Mouse (Mus musculus) midbrain, embryonic 10.5 days (tissue): Measurements from ENCODE around the gene Foxn3. TPM values are rescaled to one million over a fixed set of nuclear protein-coding genes. Genes with fewer than 3 reads are reported as not detected.
A peak's percentile ranks its signal among the peaks of the same experiment; 100 is the strongest.

Experiments used
- DNase-seq: peaks from one replicate; pipeline ENCODE4 v3.0.0-alpha.2; 2017; ENCODE audit warnings: low spot score
- H3K27ac ChIP-seq: fragments of 300-500 bp; sonication (generic); replicated peaks from 2 replicates; pipeline ENCODE4 v1.5.1; 2016; ENCODE audit warnings: mild to moderate bottlenecking
- H3K27me3 ChIP-seq: fragments of 300-500 bp; sonication (generic); 2 replicates; pipeline ENCODE4 v1.6.1; 2016; ENCODE audit warnings: low read depth, mild to moderate bottlenecking; ENCODE audit not compliant: poor library complexity, severe bottlenecking
- H3K36me3 ChIP-seq: fragments of 300-500 bp; sonication (generic); 2 replicates; pipeline ENCODE4 v1.6.1; 2016; ENCODE audit warnings: mild to moderate bottlenecking, moderate library complexity
- H3K4me1 ChIP-seq: fragments of 300-500 bp; sonication (generic); 2 replicates; pipeline ENCODE4 v1.6.1; 2016
- H3K4me3 ChIP-seq: fragments of 300-500 bp; sonication (generic); 2 replicates; pipeline ENCODE4 v1.5.1; 2016; ENCODE audit warnings: mild to moderate bottlenecking, moderate library complexity
- H3K9me3 ChIP-seq: fragments of 300-500 bp; sonication (generic); replicated peaks from 2 replicates; pipeline ENCODE4 v1.6.1; 2016; ENCODE audit warnings: mild to moderate bottlenecking
- WGBS: fragments of 180-500 bp; shearing (Covaris S2); methylation state at CpG from one replicate; pipeline ENCODE4 v1.1.7; 2016; 5-methylcytosine and 5-hydroxymethylcytosine counted together
- polyA plus RNA-seq: library from polyadenylated mRNA; unstranded; fragments of >200 nt; fragmentation: Nextera tagmentation; extraction: Ambion mirVana; gene quantifications from 2 replicates; pipeline ENCODE4 v1.2.1, GENCODE M21; 2016

The Foxn3 gene
- polyA plus RNA-seq, 1 experiment from 2014 or later, result 51.8 TPM

DNA sequence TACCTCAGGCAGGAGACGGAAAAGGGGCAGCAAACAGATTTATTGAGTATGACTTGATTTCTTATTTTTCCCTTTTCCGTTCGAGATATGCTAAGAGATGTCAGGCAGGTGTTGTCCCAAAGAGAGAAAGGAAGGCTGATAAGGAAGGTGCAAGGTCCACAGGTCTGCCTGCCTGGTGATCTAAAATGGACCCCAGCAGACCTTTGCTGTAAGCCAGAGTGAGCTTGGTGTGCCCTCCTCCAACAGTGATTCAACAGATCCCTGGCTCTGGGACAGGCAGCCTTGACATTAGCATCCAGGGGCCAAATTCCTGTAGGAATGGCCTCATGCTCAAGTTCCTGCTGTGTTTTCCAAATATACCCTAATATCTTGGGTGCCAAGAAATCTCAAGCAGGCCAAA is 168.3 kb downstream of the Foxn3 start:
- no peak overlapping the region for H3K27ac ChIP-seq
- no peak overlapping the region for H3K4me3 ChIP-seq
- 80% methylated on average over 3 of the region's 3 CpGs for WGBS
- H3K36me3 ChIP-seq, result 0 out of 2 replicates have a peak, but pooled peaks cover 6% of the 10 kb centered on the region
- peaks cover 32% of the 10 kb centered on the region for H3K4me1 ChIP-seq
- no peaks in the 10 kb centered on the region; the same call in 1 of the 2 replicates for H3K9me3 ChIP-seq
- no peak for DNase-seq
- peaks cover 13% of the 10 kb centered on the region for H3K27me3 ChIP-seq

DNA sequence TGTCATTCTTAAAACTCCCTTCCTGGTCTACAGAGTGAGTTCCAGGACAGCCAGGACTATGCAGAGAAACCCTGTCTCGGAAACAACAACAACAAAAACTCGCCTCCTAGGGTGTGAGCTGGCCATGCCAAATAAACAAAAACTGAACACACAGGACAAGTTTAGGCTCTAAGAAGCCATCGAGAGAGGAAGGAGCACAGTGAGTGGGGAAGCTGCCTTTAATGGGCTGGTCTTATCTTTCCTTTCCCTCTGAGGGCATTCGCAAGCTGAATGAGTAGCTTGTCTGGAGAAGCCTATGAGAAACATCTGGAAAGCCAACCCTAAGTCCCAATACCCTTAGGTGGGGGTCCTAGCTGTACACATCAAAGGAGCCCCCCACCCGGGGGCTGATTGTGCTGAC is 168.7 kb downstream of the Foxn3 start:
- Histone ChIP-seq H3K27ac (no peak overlapping the region), H3K27me3 (peaks cover 13% of the 10 kb centered on the region), H3K4me3 (no peak overlapping the region), H3K36me3 (0 out of 2 replicates have a peak, but pooled peaks cover 6% of the 10 kb centered on the region), H3K4me1 (peaks cover 32% of the 10 kb centered on the region), H3K9me3 (no peaks in the 10 kb centered on the region; the same call in 1 of the 2 replicates)
- DNase-seq, result no peak
- 67% methylated on average over 5 of the region's 5 CpGs for WGBS

DNA sequence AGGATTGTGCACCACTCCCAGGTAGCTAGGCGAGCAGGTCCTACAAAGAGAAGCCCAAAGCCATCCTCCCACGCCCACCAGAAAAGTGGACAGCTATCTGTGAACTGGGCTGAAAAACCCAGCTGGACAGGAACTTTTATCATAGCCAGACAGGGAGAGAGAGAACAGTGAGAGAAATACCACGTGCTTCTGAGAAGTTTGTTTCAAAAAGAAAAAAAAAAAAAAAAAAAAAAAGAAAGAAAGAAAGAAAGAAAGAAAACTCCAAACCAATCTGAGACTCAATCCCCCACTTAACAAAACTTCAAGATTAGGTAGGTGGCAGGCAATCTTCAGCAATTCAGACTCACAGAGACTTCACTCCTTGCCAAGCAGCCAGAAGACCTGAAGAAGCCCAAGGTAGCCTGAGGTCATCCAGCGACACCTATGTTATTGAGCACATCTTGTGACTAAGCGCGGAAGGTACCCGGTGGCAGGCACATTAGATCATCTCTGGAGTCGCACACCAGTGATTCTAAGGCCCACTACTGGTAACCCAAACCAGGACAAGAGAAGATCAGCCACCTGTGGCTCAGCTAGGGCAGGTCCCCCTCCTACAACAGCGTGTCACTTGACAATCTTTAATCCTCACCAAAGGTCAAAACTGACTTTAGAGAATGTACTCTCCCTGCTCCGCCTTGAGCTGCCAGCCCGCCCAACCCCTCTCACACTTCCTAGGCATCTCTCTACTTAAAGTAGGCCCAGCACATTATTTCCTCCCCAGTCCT is 169.3 kb downstream of the Foxn3 start:
- WGBS, result 34% methylated on average over 11 of the region's 11 CpGs
- Histone ChIP-seq H3K4me1 (peaks cover 32% of the 10 kb centered on the region), H3K4me3 (peak overlapping the region; percentile 96), H3K9me3 (no peaks in the 10 kb centered on the region; the same call in 1 of the 2 replicates), H3K27me3 (peaks cover 13% of the 10 kb centered on the region), H3K36me3 (peaks cover 10% of the 10 kb centered on the region; the same call in 1 of the 2 replicates), H3K27ac (peak overlapping the region; percentile 95)
- no peak for DNase-seq

DNA sequence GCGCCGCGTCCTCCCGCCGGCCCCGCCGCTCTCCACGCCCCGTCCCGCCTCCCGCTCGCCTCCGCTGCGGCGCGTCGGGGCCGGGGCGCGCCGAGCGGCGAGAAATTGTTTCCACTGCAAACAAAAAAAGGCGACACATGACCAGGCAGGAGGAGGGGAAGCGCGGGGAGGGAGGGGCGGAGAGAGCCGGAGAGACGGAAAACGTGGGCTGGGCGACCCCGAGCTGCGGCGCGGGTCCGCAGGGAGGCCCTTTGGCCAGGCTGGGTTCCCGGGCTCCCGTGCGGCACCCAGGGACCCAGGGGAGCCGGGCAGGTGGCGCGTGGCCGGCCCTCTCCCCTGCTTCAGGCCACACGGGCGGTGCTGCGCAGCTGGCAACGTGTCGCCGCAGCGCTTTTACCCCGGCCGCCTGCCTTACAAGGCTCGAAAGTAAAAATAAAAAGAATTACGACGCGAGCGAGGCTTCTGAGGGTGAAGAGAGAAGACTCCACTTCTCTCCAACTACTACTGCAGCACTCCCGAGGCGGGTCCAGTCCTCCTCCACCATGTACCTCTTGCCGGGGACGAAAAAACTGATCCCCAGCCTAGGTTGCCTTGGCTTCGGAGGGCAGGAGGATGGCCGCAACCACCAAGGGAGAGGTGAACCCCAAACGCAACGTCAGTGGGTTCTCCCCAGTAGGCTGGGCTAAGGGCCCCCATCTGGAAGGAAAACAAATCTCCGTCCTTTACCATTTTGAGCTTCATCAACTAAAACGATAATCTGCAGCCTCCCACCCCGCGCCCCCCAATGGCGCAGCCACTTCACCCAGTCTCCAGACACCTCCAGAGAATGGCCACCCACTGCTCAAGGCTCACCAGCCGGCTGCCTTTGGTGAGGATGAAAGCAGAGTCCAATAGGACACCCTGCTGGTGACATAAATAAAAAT is 170.2 kb downstream of the Foxn3 start:
- DNase-seq, result peak; percentile 93
- Histone ChIP-seq H3K9me3 (no peaks in the 10 kb centered on the region; the same call in 1 of the 2 replicates), H3K27me3 (peaks cover 13% of the 10 kb centered on the region), H3K4me1 (peaks cover 32% of the 10 kb centered on the region), H3K4me3 (peak overlapping the region; percentile 96), H3K36me3 (peaks cover 15% of the 10 kb centered on the region), H3K27ac (peak overlapping the region; percentile 95)
- WGBS, result under 1% methylated on average over 71 of the region's 71 CpGs

DNA sequence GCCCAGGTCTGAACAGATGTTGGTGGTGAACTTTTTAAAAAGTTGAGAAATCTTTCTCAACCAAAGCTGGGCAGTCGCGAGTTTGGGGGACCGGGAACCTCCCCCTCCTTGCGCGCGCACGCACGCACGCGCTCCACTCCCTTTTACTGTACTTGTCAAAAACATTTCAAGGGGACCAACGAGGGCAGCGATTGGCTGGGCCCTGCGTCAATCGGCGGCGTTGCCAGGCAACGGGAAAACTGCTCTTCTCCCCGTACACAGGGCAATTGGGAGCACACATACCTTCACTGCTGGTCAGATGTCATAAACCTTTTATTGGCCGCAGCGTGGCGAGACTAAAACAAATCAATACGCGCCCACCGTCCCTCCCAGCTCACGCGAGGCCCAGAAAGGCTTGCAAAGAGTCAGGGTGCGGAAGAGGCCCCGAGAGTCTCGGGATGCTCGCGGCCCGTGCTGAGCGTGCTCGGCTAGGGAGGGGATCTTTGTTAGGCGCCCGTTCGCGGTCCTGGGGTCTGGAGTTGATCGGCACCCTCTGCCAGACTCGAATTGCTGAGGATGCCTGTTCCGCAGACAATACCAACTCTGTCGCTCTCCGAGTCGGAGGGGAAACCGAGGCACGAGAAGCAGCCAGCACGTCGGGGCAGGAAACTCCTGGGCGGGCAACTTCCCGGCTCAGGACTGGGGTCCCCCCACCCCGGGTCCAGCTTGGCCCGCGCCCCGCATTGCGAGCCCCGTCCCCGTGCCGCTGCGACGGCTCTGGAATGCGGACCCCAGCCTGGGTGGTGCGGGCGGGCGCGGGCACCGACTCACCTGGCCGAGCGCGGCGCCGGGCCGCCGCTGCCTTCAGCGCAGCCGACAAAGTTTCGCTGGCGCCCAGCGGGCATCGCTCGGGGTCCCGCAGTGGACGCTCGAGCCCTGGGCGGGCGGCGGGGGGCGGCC is 171.2 kb downstream of the Foxn3 start:
- Histone ChIP-seq H3K36me3 (peaks cover 22% of the 10 kb centered on the region), H3K9me3 (no peaks in the 10 kb centered on the region), H3K4me1 (peaks cover 36% of the 10 kb centered on the region), H3K4me3 (peak overlapping the region; percentile 96), H3K27ac (peak overlapping the region; percentile 95), H3K27me3 (peaks cover 13% of the 10 kb centered on the region)
- peak; percentile 92 for DNase-seq
- under 1% methylated on average over 84 of the region's 87 CpGs for WGBS

DNA sequence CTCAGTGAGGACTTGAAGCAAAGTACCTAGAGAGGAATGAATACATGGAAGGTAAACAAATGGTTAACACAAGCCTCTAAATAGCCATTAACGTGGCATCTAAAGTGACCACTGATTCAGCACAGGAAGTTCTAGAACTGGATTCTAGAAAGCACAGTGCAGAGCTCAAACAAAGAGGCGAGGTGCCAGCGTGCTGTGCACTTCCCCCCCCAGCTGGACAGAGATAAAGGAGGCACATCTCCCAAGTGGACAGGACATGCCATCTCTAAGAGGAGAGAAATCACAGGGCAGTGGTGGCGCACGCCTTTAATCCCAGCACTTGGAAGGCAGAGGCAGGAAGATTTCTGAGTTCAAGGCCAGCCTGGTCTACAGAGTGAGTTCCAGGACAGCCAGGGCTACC is 173.0 kb downstream of the Foxn3 start:
- Histone ChIP-seq H3K4me1 (peaks cover 53% of the 10 kb centered on the region), H3K27ac (no peak overlapping the region), H3K4me3 (no peak overlapping the region), H3K36me3 (peaks cover 40% of the 10 kb centered on the region), H3K27me3 (peaks cover 13% of the 10 kb centered on the region), H3K9me3 (no peaks in the 10 kb centered on the region)
- DNase-seq, result no peak
- 85% methylated on average over 5 of the region's 5 CpGs for WGBS

DNA sequence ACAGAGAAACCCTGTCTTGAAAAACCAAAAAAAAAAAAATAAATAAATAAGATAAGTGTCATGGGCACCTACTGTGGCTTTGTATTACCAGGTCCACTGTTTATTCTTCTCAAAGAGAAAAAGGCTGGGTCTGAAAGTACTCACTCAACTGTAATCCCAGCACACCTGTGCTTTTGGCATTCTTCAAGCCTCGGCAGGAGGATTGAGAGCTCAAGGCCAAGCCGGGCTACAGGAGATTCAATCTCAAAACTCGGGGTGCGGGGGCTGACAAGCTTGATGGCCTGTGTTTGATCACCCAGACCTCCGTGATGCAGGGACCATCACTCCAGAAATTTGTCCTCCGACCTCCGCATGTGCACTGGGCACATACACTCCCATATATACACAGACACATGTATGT is 174.1 kb downstream of the Foxn3 start:
- H3K36me3 ChIP-seq, result peaks cover 49% of the 10 kb centered on the region
- 94% methylated on average over 7 of the region's 7 CpGs for WGBS
- no peak overlapping the region for H3K4me3 ChIP-seq
- H3K9me3 ChIP-seq, result no peaks in the 10 kb centered on the region
- peaks cover 3% of the 10 kb centered on the region; the same call in 1 of the 2 replicates for H3K27me3 ChIP-seq
- H3K4me1 ChIP-seq, result peaks cover 47% of the 10 kb centered on the region
- DNase-seq, result no peak
- H3K27ac ChIP-seq, result no peak overlapping the region

DNA sequence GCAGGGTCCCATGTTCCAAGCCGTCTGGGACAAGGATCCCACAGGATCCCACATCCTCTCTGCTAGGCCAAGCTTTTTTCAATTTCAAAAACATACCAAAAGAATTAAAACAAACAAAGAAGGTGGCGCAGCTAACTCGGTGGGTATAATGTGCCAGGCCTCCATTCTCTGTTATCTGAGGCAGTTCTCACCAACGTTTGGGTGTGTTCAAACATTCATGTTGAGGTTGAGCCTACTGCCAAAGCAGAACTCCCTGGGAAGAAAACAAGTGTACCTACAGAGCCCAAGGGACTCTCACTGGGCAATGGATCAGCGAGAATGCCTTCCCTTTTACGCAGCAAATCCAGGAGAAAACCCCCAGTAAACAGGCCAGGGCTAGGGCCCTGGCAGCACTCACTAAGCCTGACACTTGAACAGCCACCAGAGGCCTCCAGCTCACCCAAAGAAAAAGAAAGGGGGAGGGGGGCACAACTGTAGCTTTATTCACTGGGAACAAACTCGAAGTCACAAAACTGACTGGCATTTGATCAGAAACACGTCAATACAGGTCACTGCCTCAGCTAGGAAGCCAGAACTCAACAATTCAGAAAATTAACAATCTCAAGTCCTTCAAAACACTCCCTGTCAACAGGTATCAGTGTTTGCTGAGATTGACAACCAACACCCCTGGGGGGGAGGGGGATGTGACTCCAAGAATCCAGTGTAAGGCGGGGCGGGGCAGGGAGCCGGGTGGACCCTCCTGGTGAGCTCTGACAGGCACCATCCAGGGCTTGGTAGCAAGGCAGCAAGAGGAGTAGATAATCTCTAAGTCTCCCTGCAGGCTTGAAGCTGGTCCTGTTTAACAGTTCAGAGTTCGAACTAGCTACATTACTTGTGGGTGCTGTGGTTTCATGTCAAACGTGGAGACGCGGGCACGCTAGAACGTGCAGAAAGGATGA is 177.2 kb downstream of the Foxn3 start:
- H3K27ac ChIP-seq, result no peak overlapping the region
- H3K36me3 ChIP-seq, result peaks cover 77% of the 10 kb centered on the region
- WGBS, result 69% methylated on average over 17 of the region's 17 CpGs
- no peak overlapping the region for H3K4me3 ChIP-seq
- no peaks in the 10 kb centered on the region for H3K27me3 ChIP-seq
- no peak for DNase-seq
- no peaks in the 10 kb centered on the region for H3K9me3 ChIP-seq
- peaks cover 27% of the 10 kb centered on the region for H3K4me1 ChIP-seq

DNA sequence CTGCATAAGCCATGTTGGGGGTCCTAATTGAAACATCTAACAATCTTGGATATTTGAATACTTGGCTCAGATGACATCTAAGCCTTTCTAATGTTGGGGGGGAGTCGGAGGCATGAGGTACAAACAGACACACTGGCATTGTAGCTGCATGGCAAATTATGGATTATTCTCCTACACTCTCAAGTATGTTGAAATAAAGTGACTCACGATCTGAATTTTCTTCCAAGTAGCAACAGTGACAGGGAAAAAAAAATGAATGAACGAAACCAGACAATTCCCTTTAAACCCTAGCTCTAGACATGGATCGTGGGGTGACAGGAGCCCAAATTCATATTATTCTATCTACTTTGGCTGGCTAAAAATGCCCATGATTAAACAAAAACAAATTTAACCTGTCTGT is 178.3 kb downstream of the Foxn3 start:
- H3K9me3 ChIP-seq, result no peaks in the 10 kb centered on the region
- H3K4me3 ChIP-seq, result no peak overlapping the region
- peaks cover 83% of the 10 kb centered on the region for H3K36me3 ChIP-seq
- H3K27ac ChIP-seq, result no peak overlapping the region
- H3K27me3 ChIP-seq, result no peaks in the 10 kb centered on the region
- DNase-seq, result no peak
- 96% methylated on average over 4 of the region's 4 CpGs for WGBS
- H3K4me1 ChIP-seq, result peaks cover 29% of the 10 kb centered on the region

DNA sequence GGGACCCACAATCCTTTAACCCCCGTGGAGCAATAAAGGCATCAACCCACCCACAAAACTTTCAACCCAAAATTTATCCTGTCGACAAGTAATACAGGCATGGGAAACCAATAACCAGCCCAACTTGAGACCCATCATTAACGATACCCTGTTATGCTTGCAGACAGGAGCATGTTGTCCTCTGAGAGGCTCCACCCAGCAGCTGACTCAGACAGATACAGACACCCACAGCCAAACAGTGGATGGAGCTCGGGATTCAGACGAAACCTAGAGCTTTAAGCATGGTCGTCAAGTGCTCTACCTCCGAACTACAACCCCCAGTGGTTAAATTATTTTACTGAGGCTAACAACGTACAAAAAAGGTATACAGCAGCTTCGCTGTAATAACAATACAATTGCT is 182.1 kb downstream of the Foxn3 start:
- whole genome bisulfite sequencing, result 94% methylated on average over 9 of the region's 9 CpGs
- peaks cover 70% of the 10 kb centered on the region for H3K36me3 ChIP-seq
- H3K4me1 ChIP-seq, result peaks cover 51% of the 10 kb centered on the region

DNA sequence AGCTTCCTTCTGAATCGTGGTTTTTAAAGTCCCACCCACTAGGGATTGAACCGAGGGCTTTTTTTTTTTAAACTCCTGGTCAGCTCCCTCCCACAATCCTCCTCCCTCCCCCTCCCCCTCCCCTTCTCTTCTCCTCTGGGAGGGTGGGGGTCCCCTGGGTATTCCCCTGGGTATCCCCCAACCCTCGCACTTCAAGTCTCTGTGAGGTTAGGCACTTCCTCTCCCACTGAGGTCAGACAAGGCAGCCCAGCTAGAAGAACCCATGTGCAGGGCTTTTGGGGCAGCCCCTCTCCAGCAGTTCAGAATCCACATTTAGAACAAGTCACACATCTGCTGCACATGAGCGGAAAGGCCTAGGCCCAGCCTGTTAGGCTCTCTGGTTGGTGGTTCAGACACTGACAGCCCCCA is 182.5 kb downstream of the Foxn3 start:
- Histone ChIP-seq H3K4me1 (peaks cover 51% of the 10 kb centered on the region), H3K27me3 (no peaks in the 10 kb centered on the region), H3K4me3 (no peak overlapping the region), H3K36me3 (peaks cover 67% of the 10 kb centered on the region), H3K27ac (no peak overlapping the region), H3K9me3 (no peaks in the 10 kb centered on the region)
- 66% methylated on average over 4 of the region's 4 CpGs for WGBS
- DNase-seq, result no peak

More for the DNA sequence above, 182.1 kb downstream of the Foxn3 start:
- Histone ChIP-seq H3K4me3 (no peak overlapping the region), H3K27ac (no peak overlapping the region), H3K9me3 (no peaks in the 10 kb centered on the region), H3K27me3 (no peaks in the 10 kb centered on the region)
- no peak for DNase-seq
